In the genomic region with DNA sequence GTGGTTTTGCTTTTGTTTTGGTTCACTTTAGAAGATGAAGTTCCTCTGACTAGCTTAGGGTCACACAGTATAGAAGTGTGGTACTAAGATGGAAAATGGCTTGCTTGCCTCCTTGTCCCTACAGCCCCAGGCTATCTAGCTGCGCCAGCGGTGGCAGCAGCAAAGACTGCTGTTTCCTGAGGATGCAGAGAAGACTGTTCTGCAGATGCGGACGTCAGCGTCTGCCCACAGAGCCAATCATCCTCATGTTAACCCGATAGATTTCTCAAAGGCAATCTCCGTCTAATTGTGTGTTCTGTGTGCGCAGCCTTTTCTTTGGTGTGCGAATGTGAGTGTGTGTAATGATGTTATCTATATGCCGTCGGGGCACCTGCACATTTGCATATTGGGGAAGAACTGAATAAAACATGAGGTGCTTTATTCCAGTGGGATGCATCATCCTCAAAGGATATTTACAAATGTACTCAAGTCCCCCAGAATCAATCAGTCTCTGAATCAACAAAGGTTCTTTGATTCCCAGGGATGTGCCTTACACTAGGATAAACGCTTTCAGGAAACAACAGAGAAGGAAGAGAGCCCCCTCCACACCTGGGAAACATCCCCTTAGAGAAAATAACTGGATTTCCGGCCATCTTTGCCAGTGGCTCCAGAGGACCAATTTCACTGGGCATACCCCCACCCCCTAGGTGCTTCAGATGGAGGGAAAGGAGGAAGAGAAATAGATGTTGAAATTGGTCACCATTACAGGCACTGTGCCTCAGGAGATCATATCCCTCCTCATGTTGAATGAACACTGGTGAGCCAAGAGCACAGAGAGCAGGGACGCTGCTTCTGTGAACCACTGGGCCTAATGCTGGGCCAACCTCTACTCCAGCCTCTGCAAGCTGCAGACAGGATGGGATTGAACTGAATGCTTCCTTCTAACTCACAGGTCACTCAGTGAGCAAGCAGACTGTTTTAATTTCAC, we compare ENCODE assay signal across 14 mouse cellular contexts.
A peak's percentile ranks its signal among the peaks of the same experiment; 100 is the strongest.
DNase-seq lines count a peak whose midpoint lies in the region; ATAC-seq and TF ChIP-seq lines count a peak whose summit lies in the region.
"Had no signal": no experiment of that assay in that cellular context is flagged by ENCODE, and none has a peak within 500 bp of the region (broad histone marks: within the 10 kb centered on the region; RNA-seq: fewer than 3 reads in every experiment).

No protein-coding gene starts in this region.

- no peak for TF ChIP-seq EP300 in lung, postnatal 0 days (IDR thresholded peaks at IDR 0.05)
- no peak for TF ChIP-seq EP300 in heart, adult 2 months (IDR thresholded peaks at IDR 0.05; ENCODE audit: insufficient read depth, low read depth, low read length)

- no peak for TF ChIP-seq CTCF in lung, postnatal 0 days (IDR thresholded peaks at IDR 0.05)
- no peak for TF ChIP-seq CTCF in heart, adult 2 months (IDR thresholded peaks at IDR 0.05)

- peak; percentile 87 for ATAC-seq in forebrain, embryonic 12.5 days (ENCODE audit: low FRiP score)
- ATAC-seq in hindbrain, embryonic 13.5 days (ENCODE audit: low FRiP score): peak; percentile 79
- peak; percentile 87 for ATAC-seq in midbrain, embryonic 15.5 days (replicated peaks)
- no peak for ATAC-seq in lung, postnatal 0 days
- ATAC-seq: liver, postnatal 0 days had no signal

- peaks cover 10% of the 10 kb centered on the region for H3K4me1 ChIP-seq in forebrain, embryonic 12.5 days
- H3K4me1 ChIP-seq in hindbrain, embryonic 13.5 days (replicated peaks): peaks cover 21% of the 10 kb centered on the region
- peaks cover 15% of the 10 kb centered on the region for H3K4me1 ChIP-seq in midbrain, embryonic 15.5 days
- no peaks in the 10 kb centered on the region for H3K4me1 ChIP-seq in lung, postnatal 0 days (ENCODE audit: insufficient read depth, low read depth, low read length)
- H3K4me1 ChIP-seq in heart, adult 2 months (ENCODE audit: control insufficient read depth, insufficient read depth, low read length): no peaks in the 10 kb centered on the region
- H3K4me1 ChIP-seq: heart, embryonic 13.5 days had no signal

- peak; percentile 24 for DNase-seq in brain, adult 2 months (ENCODE audit: low read depth, low spot score)
- no peak for DNase-seq in cerebellum, adult 8-10 months
- no peak for DNase-seq in adrenal gland, postnatal 36 days
- DNase-seq in lung, postnatal 0 days (ENCODE audit: low spot score): no peak
- no peak for DNase-seq in heart, adult 2 months
- DNase-seq: adrenal gland, postnatal 14 days; B cell, adult 2 months; cerebellum, adult 11-12 months; gastrocnemius, postnatal 10 days; liver, postnatal 0 days had no signal

- TF ChIP-seq POLR2A in heart, adult 2 months (IDR thresholded peaks at IDR 0.05; ENCODE audit: insufficient read depth, low read depth, low read length): no peak

- no peaks in the 10 kb centered on the region for H3K27me3 ChIP-seq in forebrain, embryonic 12.5 days
- no peaks in the 10 kb centered on the region for H3K27me3 ChIP-seq in hindbrain, embryonic 13.5 days
- no peaks in the 10 kb centered on the region for H3K27me3 ChIP-seq in midbrain, embryonic 15.5 days (replicated peaks)
- H3K27me3 ChIP-seq in lung, postnatal 0 days (replicated peaks; ENCODE audit: insufficient read depth, low read length): no peaks in the 10 kb centered on the region
- H3K27me3 ChIP-seq in heart, adult 2 months (ENCODE audit: control insufficient read depth, insufficient read depth, low read length): no peaks in the 10 kb centered on the region
- H3K27me3 ChIP-seq: heart, embryonic 13.5 days had no signal

- intact Hi-C loops in heart, adult 2 months (cut with DNase I): no loop called here

- H3K9ac ChIP-seq in forebrain, embryonic 12.5 days: no peak overlapping the region
- H3K9ac ChIP-seq in hindbrain, embryonic 13.5 days: peak overlapping the region; percentile 51; the same call in 1 of the 2 replicates
- H3K9ac ChIP-seq in midbrain, embryonic 15.5 days: no peak overlapping the region
- no peak overlapping the region for H3K9ac ChIP-seq in lung, postnatal 0 days (replicated peaks; ENCODE audit: low read depth)
- H3K9ac ChIP-seq in heart, adult 2 months (ENCODE audit: low read depth, low read length): no peak overlapping the region
- H3K9ac ChIP-seq: heart, embryonic 13.5 days; liver, postnatal 0 days had no signal

- H3K4me2 ChIP-seq in forebrain, embryonic 12.5 days: peak overlapping the region; percentile 17; the same call in 1 of the 2 replicates
- peak overlapping the region; percentile 26; the same call in 1 of the 2 replicates for H3K4me2 ChIP-seq in hindbrain, embryonic 13.5 days
- H3K4me2 ChIP-seq in midbrain, embryonic 15.5 days: peak overlapping the region; percentile 36
- H3K4me2 ChIP-seq in lung, postnatal 0 days (replicated peaks; ENCODE audit: low read depth, low read length): no peak overlapping the region
- H3K4me2 ChIP-seq: heart, embryonic 13.5 days had no signal

- WGBS in forebrain, embryonic 12.5 days: 36% methylated on average over 14 of the region's 14 CpGs
- WGBS in hindbrain, embryonic 13.5 days: 19% methylated on average over 14 of the region's 14 CpGs
- WGBS in midbrain, embryonic 15.5 days: 14% methylated on average over 14 of the region's 14 CpGs
- 56% methylated on average over 14 of the region's 14 CpGs for WGBS in lung, postnatal 0 days
- 61% methylated on average over 14 of the region's 14 CpGs for WGBS in heart, adult 2 months

- no peaks in the 10 kb centered on the region for H3K36me3 ChIP-seq in forebrain, embryonic 12.5 days (replicated peaks)
- no peaks in the 10 kb centered on the region for H3K36me3 ChIP-seq in hindbrain, embryonic 13.5 days
- H3K36me3 ChIP-seq in midbrain, embryonic 15.5 days (replicated peaks): no peaks in the 10 kb centered on the region
- H3K36me3 ChIP-seq in lung, postnatal 0 days (ENCODE audit: insufficient read depth, low read length): no peaks in the 10 kb centered on the region
- no peaks in the 10 kb centered on the region for H3K36me3 ChIP-seq in heart, adult 2 months (ENCODE audit: control insufficient read depth, insufficient read depth, low read length)
- H3K36me3 ChIP-seq: heart, embryonic 13.5 days had no signal

- H3K4me3 ChIP-seq in forebrain, embryonic 12.5 days (replicated peaks): no peak overlapping the region
- H3K4me3 ChIP-seq in hindbrain, embryonic 13.5 days: no peak overlapping the region
- H3K4me3 ChIP-seq in midbrain, embryonic 15.5 days: no peak overlapping the region
- no peak overlapping the region for H3K4me3 ChIP-seq in lung, postnatal 0 days (ENCODE audit: low read depth, low read length)
- no peak overlapping the region for H3K4me3 ChIP-seq in heart, adult 2 months
- H3K4me3 ChIP-seq: heart, embryonic 13.5 days had no signal

- H3K27ac ChIP-seq in forebrain, embryonic 12.5 days: peak overlapping the region; percentile 71
- peak overlapping the region; percentile 79 for H3K27ac ChIP-seq in hindbrain, embryonic 13.5 days
- H3K27ac ChIP-seq in midbrain, embryonic 15.5 days: peak overlapping the region; percentile 57
- H3K27ac ChIP-seq in lung, postnatal 0 days (ENCODE audit: low read length): no peak overlapping the region
- no peak overlapping the region for H3K27ac ChIP-seq in heart, adult 2 months
- H3K27ac ChIP-seq: heart, embryonic 13.5 days had no signal

- no peaks in the 10 kb centered on the region for H3K9me3 ChIP-seq in forebrain, embryonic 12.5 days
- no peaks in the 10 kb centered on the region for H3K9me3 ChIP-seq in hindbrain, embryonic 13.5 days
- no peaks in the 10 kb centered on the region for H3K9me3 ChIP-seq in midbrain, embryonic 15.5 days
- no peaks in the 10 kb centered on the region for H3K9me3 ChIP-seq in lung, postnatal 0 days (ENCODE audit: low read length)
- H3K9me3 ChIP-seq: heart, embryonic 13.5 days had no signal

- H3K79me2 ChIP-seq in heart, adult 2 months (replicated peaks; ENCODE audit: control insufficient read depth, insufficient read depth, low read length): no peaks in the 10 kb centered on the region

Comparison
In these comparisons a context has a peak if more than half of its experiments do, and no peak if none do; other contexts are left out.
1. H3K27ac ChIP-seq: peak in forebrain, embryonic 12.5 days (single experiment), hindbrain, embryonic 13.5 days (single experiment) and midbrain, embryonic 15.5 days (single experiment); none in lung, postnatal 0 days (single experiment) and heart, adult 2 months (single experiment).